Mouse (Mus musculus): ENCODE measurements around the gene Rec8. TPM values are rescaled to one million over a fixed set of nuclear protein-coding genes. Genes with fewer than 3 reads are reported as not detected.
A peak's percentile ranks its signal among the peaks of the same experiment; 100 is the strongest.

Gene Rec8
- polyA plus RNA-seq, 1 experiment from 2014 or later: 6.9 TPM

DNA sequence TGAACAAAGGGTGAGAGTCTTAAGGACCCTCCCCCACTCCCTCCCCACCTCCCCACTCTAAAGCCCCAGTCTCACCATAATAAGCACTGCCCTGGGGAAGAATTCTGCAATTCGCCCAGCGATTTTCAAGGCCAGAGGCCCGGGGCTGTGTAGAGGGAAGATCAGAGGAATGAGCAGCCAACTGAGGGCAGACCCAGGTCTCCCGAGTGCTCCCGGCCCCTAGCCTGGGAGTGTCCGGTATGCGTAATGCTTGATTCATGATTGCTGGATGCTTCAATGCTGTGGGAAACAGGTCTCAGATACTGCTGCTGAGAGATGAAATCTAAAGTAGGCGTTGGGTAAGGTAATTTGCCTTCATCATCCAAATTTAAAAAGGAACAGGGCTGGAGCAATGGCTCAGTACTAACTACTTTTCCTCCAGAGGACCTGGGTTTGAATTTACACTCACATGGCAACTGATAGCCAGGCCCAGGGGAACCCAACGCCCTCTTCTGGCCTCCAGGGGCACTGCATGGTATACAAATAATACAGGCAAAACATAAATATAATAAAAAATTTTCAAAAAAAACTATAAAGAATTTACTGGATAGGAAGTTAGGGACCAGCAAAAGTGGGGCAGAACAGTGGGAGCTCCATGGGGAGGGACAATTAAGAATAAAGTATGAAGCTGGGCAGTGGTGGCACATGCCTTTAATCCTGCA, 35.7 kb upstream of the Rec8 start:
- Histone ChIP-seq H3K27me3 (no peaks in the 10 kb centered on the region), H3K36me3 (peaks cover 23% of the 10 kb centered on the region), H3K4me3 (no peak overlapping the region), H3K9me3 (replicated peaks) (no peaks in the 10 kb centered on the region), H3K4me2 (no peak overlapping the region), H3K4me1 (replicated peaks) (peaks cover 27% of the 10 kb centered on the region), H3K9ac (no peak overlapping the region), H3K27ac (no peak overlapping the region)
- no peak for ATAC-seq (replicated peaks; ENCODE audit: insufficient number of reproducible peaks, insufficient read depth, low FRiP score, low read depth)
- WGBS: 74% methylated on average over 9 of the region's 9 CpGs

GRCm38 (mm10) chr14:55584303-55584701, 33.5 kb upstream of the Rec8 start:
- 46% methylated on average over 5 of the region's 5 CpGs for WGBS
- H3K9ac ChIP-seq: peak overlapping the region; percentile 80
- no peaks in the 10 kb centered on the region for H3K27me3 ChIP-seq
- peak overlapping the region; percentile 89 for H3K4me2 ChIP-seq
- peak overlapping the region; percentile 83 for H3K27ac ChIP-seq
- H3K4me1 ChIP-seq (replicated peaks): peaks cover 15% of the 10 kb centered on the region
- H3K4me3 ChIP-seq: peak overlapping the region; percentile 69
- H3K9me3 ChIP-seq (replicated peaks): no peaks in the 10 kb centered on the region
- peaks cover 26% of the 10 kb centered on the region for H3K36me3 ChIP-seq
- ATAC-seq (replicated peaks; ENCODE audit: insufficient number of reproducible peaks, insufficient read depth, low FRiP score, low read depth): no peak

DNA sequence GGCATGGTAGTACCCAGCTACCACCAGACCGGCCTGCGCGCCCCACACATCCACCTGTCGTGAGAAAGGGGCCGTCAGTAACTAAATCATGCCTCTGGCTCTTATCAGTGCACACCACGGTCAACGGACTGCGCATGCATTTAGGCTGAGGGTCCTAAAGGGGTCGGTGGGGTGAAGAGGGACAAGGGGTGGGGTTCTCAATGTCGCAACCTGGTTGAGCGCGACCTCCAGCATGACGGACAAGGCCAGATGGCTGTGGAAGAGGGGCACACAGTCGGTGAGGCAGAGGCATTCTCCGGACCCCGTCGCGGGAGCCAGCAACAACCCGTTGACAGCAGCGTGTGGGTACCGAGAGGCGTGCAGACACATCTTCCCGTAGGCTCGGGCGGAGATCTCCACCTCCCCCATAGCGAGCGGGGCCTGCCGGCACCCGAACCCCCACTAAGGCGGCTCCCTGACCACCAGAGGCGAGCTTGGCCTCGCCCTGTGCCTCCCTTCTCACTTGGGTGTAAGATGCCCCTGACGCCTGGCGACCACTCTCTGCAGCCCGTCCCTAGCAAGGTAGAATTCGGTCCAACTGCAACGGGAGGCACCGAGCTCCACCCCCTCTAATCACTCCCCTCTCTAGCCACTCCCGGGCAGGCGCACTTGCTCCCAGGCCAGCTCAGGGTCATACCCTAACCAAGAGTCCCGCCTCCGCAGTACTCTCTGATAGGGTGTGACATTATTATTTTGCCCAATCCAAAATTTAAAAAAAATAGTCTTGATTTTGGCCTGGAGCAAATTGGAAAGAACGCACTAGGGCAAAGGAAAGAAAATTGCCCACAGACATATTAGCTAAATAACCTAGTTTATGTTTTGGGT, 32.9 kb upstream of the Rec8 start, which contains the start of gene Emc9:
TSS of gene Emc9 (minus strand) at position 601 of the 864 bp plus-strand sequence.
- Histone ChIP-seq H3K9ac (peak within 1 kb of the TSS; percentile 80), H3K36me3 (peaks cover 24% of the 10 kb centered on the region), H3K9me3 (replicated peaks) (no peaks in the 10 kb centered on the region), H3K4me2 (peak within 1 kb of the TSS; percentile 89), H3K4me1 (replicated peaks) (peaks cover 17% of the 10 kb centered on the region), H3K4me3 (peak within 1 kb of the TSS; percentile 69), H3K27me3 (no peaks in the 10 kb centered on the region), H3K27ac (peak within 1 kb of the TSS; percentile 83)
- ATAC-seq (replicated peaks; ENCODE audit: insufficient number of reproducible peaks, insufficient read depth, low FRiP score, low read depth): peak; percentile 78
- WGBS: 3% methylated on average over 43 of the region's 43 CpGs

- no peaks in the 10 kb centered on the region for H3K27me3 ChIP-seq
- no peak for ATAC-seq (replicated peaks; ENCODE audit: insufficient number of reproducible peaks, insufficient read depth, low FRiP score, low read depth)
- H3K4me1 ChIP-seq (replicated peaks): peaks cover 23% of the 10 kb centered on the region
- peak overlapping the region; percentile 89 for H3K4me2 ChIP-seq
- peak overlapping the region; percentile 69; the same call in 1 of the 2 replicates for H3K4me3 ChIP-seq
- no peaks in the 10 kb centered on the region for H3K9me3 ChIP-seq (replicated peaks)
- 47% methylated on average over 6 of the region's 6 CpGs for WGBS
- H3K27ac ChIP-seq: peak overlapping the region; percentile 83
- no peak overlapping the region for H3K9ac ChIP-seq
- H3K36me3 ChIP-seq: peaks cover 18% of the 10 kb centered on the region; the same call in 1 of the 2 replicates
Observed at GRCm38 (mm10) chr14:55585566-55585960, 32.3 kb upstream of the Rec8 start.

- peaks cover 14% of the 10 kb centered on the region; the same call in 1 of the 2 replicates for H3K36me3 ChIP-seq
- H3K9ac ChIP-seq: no peak overlapping the region
- H3K27ac ChIP-seq: no peak overlapping the region
- no peaks in the 10 kb centered on the region for H3K27me3 ChIP-seq
- H3K4me1 ChIP-seq (replicated peaks): peaks cover 23% of the 10 kb centered on the region
- no peak for ATAC-seq (replicated peaks; ENCODE audit: insufficient number of reproducible peaks, insufficient read depth, low FRiP score, low read depth)
- H3K4me3 ChIP-seq: no peak overlapping the region
- H3K4me2 ChIP-seq: no peak overlapping the region
- H3K9me3 ChIP-seq (replicated peaks): no peaks in the 10 kb centered on the region
- WGBS: 89% methylated on average over 2 of the region's 2 CpGs
Observed at GRCm38 (mm10) chr14:55586149-55586548, 31.7 kb upstream of the Rec8 start.

DNA sequence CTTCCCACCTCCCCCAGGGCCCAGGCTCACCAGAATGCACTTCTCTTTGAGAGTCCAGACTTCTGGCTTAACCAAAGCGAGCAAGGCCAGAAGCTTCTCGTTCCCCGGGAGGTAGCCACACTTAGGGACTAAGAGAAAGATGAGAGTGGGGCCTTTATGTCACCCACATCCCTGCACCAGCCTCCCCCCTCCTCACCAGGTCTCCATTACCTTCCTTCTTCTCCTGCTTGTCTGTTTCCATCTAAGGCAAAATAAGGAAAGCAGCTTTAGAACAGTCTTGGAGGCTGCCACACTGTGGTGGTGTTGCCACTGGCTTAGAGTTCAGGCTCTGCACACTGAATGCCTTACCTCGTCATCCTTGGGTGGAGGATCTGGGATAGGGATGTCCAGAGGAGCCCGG, 28.6 kb upstream of the Rec8 start:
- Histone ChIP-seq H3K9ac (no peak overlapping the region), H3K4me3 (0 out of 2 replicates have a peak overlapping the region, but pooled peaks have one; percentile 85), H3K4me1 (replicated peaks) (peaks cover 38% of the 10 kb centered on the region), H3K27me3 (no peaks in the 10 kb centered on the region), H3K4me2 (no peak overlapping the region), H3K36me3 (peaks cover 8% of the 10 kb centered on the region; the same call in 1 of the 2 replicates), H3K27ac (no peak overlapping the region), H3K9me3 (replicated peaks) (no peaks in the 10 kb centered on the region)
- no peak for ATAC-seq (replicated peaks; ENCODE audit: insufficient number of reproducible peaks, insufficient read depth, low FRiP score, low read depth)
- 86% methylated on average over 5 of the region's 5 CpGs for WGBS

DNA sequence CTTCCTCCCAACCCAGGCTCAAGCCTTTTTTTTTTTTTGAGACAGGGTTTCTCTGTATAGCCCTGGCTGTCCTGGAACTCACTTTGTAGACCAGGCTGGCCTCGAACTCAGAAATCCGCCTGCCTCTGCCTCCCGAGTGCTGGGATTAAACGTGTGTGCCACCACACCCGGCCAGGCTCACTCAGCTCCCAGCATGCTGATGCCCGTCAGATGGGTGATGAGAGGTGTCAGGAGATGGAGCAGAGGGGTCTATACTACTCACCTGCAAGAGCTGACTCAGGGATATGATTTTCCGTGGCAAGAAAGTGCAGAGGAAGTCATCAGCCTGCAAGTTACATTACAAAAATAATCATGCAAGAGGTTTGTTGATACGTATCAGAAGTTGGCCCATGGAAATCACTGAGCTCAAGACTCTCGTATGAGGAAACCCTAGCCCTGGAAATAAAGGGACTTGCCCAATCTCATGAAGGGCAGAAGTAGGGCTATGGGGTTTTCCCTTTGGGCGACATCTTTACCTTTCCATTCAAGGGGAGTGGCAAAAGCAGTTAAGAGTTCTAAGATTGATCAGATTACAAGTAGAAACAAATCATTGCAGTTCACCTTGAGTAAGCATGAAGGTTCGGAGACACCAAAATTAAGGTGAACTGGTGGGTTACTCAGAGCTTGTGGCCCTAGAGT, 27.9 kb upstream of the Rec8 start:
- 77% methylated on average over 11 of the region's 11 CpGs for WGBS
- Histone ChIP-seq H3K4me1 (replicated peaks) (peaks cover 33% of the 10 kb centered on the region), H3K27ac (peak overlapping the region; percentile 96), H3K4me2 (peak overlapping the region; percentile 92), H3K9me3 (replicated peaks) (no peaks in the 10 kb centered on the region), H3K36me3 (peaks cover 14% of the 10 kb centered on the region; the same call in 1 of the 2 replicates), H3K9ac (peak overlapping the region; percentile 61; the same call in 1 of the 2 replicates), H3K27me3 (no peaks in the 10 kb centered on the region), H3K4me3 (peak overlapping the region; percentile 85)
- no peak for ATAC-seq (replicated peaks; ENCODE audit: insufficient number of reproducible peaks, insufficient read depth, low FRiP score, low read depth)

DNA sequence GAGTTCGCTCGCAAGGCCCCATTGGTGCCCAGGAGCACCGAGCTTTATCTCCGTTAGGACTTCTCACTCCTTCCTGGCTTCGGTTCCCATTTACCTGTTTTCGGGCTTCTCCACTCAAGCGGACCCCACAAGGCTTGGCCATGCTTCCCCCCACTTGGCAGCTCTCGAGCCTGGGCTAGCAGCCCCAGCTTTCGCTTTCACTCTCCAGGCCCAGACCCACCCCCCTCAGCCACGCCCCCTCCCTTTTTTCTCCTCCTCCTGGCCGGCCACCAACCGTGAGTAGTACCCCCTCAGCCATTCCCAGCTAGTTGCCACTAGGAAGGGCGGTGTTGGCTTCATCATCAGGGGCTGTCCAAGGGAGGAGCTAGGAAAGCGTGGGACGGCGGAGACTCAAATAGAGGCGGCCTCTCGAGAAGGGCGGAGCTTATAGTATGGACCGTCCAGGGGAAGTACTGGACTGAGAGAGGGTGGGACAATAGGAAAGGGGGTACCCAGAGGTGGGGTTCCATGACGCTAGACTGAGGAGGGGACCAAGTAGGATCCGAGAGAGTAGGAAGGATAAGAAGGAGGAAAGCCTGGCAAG, 27.0 kb upstream of the Rec8 start, which contains the start of gene Psme2:
TSS of gene Psme2 (minus strand) at position 366 of the 583 bp plus-strand sequence.
- under 1% methylated on average over 22 of the region's 22 CpGs for WGBS
- Histone ChIP-seq H3K9ac (peak within 1 kb of the TSS; percentile 88), H3K4me3 (peak within 1 kb of the TSS; percentile 85), H3K27me3 (no peaks in the 10 kb centered on the region), H3K36me3 (peaks cover 24% of the 10 kb centered on the region), H3K9me3 (replicated peaks) (no peaks in the 10 kb centered on the region), H3K27ac (peak within 1 kb of the TSS; percentile 96), H3K4me2 (peak within 1 kb of the TSS; percentile 92), H3K4me1 (replicated peaks) (peaks cover 27% of the 10 kb centered on the region)
- ATAC-seq (replicated peaks; ENCODE audit: insufficient number of reproducible peaks, insufficient read depth, low FRiP score, low read depth): peak; percentile 96

- Histone ChIP-seq H3K4me3 (peak within 1 kb of the TSS; percentile 85), H3K36me3 (peaks cover 29% of the 10 kb centered on the region), H3K4me1 (replicated peaks) (peaks cover 26% of the 10 kb centered on the region)
Observed at GRCm38 (mm10) chr14:55591331-55591891, 26.4 kb upstream of the Rec8 start, which contains the start of gene Rnf31. Gene Rnf31 (plus strand): TSS chr14:55591708.

GRCm38 (mm10) chr14:55592226-55592625, 25.6 kb upstream of the Rec8 start:
- H3K36me3 ChIP-seq: peaks cover 34% of the 10 kb centered on the region
- H3K27me3 ChIP-seq: no peaks in the 10 kb centered on the region
- H3K4me3 ChIP-seq: peak overlapping the region; percentile 85
- no peaks in the 10 kb centered on the region for H3K9me3 ChIP-seq (replicated peaks)
- peaks cover 26% of the 10 kb centered on the region for H3K4me1 ChIP-seq (replicated peaks)
- no peak for ATAC-seq (replicated peaks; ENCODE audit: insufficient number of reproducible peaks, insufficient read depth, low FRiP score, low read depth)
- H3K9ac ChIP-seq: peak overlapping the region; percentile 88
- H3K4me2 ChIP-seq: peak overlapping the region; percentile 92
- H3K27ac ChIP-seq: peak overlapping the region; percentile 96
- 2% methylated on average over 16 of the region's 16 CpGs for WGBS

More at GRCm38 (mm10) chr14:55591331-55591891, 26.4 kb upstream of the Rec8 start, which contains the start of gene Rnf31:
- WGBS: under 1% methylated on average over 33 of the region's 33 CpGs
- Histone ChIP-seq H3K9ac (peak within 1 kb of the TSS; percentile 88), H3K9me3 (replicated peaks) (no peaks in the 10 kb centered on the region), H3K27ac (peak within 1 kb of the TSS; percentile 96), H3K27me3 (no peaks in the 10 kb centered on the region), H3K4me2 (peak within 1 kb of the TSS; percentile 92)
- ATAC-seq (replicated peaks; ENCODE audit: insufficient number of reproducible peaks, insufficient read depth, low FRiP score, low read depth): peak; percentile 89
